In genomic region chr1:91370055-91370454, GRCm38 (mm10) we compare ENCODE assay signal across 26 mouse cellular contexts. TPM values are rescaled to one million over a fixed set of nuclear protein-coding genes. Genes with fewer than 3 reads are reported as not detected.
A peak's percentile ranks its signal among the peaks of the same experiment; 100 is the strongest.
DNase-seq lines count a peak whose midpoint lies in the region; ATAC-seq and TF ChIP-seq lines count a peak whose summit lies in the region.
"Had no signal": no experiment of that assay in that cellular context is flagged by ENCODE, and none has a peak within 500 bp of the region (broad histone marks: within the 10 kb centered on the region; RNA-seq: fewer than 3 reads in every experiment).

No protein-coding gene starts in this region.

- no peaks in the 10 kb centered on the region for H3K9me3 ChIP-seq in hindbrain, postnatal 0 days (ENCODE audit: low read length)
- H3K9me3 ChIP-seq in hindbrain, embryonic 14.5 days (ENCODE audit: control insufficient read depth, low read length), result no peaks in the 10 kb centered on the region
- H3K9me3 ChIP-seq in E14TG2a.4 (ENCODE audit: low read length), result no peaks in the 10 kb centered on the region
- H3K9me3 ChIP-seq in G1E (replicated peaks), result no peaks in the 10 kb centered on the region
- H3K9me3 ChIP-seq in intestine, embryonic 15.5 days, result no peaks in the 10 kb centered on the region
- H3K9me3 ChIP-seq: embryonic facial prominence, embryonic 15.5 days; heart, embryonic 15.5 days; hindbrain, embryonic 10.5 days; limb, embryonic 15.5 days; liver, embryonic 15.5 days had no signal

- peaks cover 38% of the 10 kb centered on the region for H3K36me3 ChIP-seq in hindbrain, postnatal 0 days (ENCODE audit: insufficient read depth, low read length)
- peaks cover 57% of the 10 kb centered on the region for H3K36me3 ChIP-seq in hindbrain, embryonic 14.5 days (replicated peaks; ENCODE audit: control insufficient read depth, insufficient read depth)
- H3K36me3 ChIP-seq in E14TG2a.4 (ENCODE audit: insufficient read depth, low read length), result peaks cover 48% of the 10 kb centered on the region
- peaks cover 73% of the 10 kb centered on the region for H3K36me3 ChIP-seq in G1E (replicated peaks)
- peaks cover 33% of the 10 kb centered on the region for H3K36me3 ChIP-seq in intestine, embryonic 15.5 days

- H3K4me3 ChIP-seq in hindbrain, postnatal 0 days (ENCODE audit: low read length), result no peak overlapping the region
- H3K4me3 ChIP-seq in hindbrain, embryonic 14.5 days (replicated peaks; ENCODE audit: low read length), result no peak overlapping the region
- H3K4me3 ChIP-seq in E14TG2a.4 (replicated peaks; ENCODE audit: low read length), result peak overlapping the region; percentile 32
- 0 out of 2 replicates have a peak overlapping the region, but pooled peaks have one; percentile 2 for H3K4me3 ChIP-seq in G1E (ENCODE audit: low read depth, low read length)
- H3K4me3 ChIP-seq in intestine, embryonic 15.5 days (replicated peaks), result no peak overlapping the region
- H3K4me3 ChIP-seq: embryonic facial prominence, embryonic 15.5 days; heart, embryonic 15.5 days; hindbrain, embryonic 10.5 days; left cerebral cortex, adult 2 months; limb, embryonic 15.5 days; liver, embryonic 15.5 days had no signal

- H3K27ac ChIP-seq in hindbrain, postnatal 0 days, result no peak overlapping the region
- H3K27ac ChIP-seq in hindbrain, embryonic 14.5 days, result no peak overlapping the region
- H3K27ac ChIP-seq in intestine, embryonic 15.5 days, result peak overlapping the region; percentile 73
- H3K27ac ChIP-seq: embryonic facial prominence, embryonic 15.5 days; heart, embryonic 15.5 days; hindbrain, embryonic 10.5 days; kidney, postnatal 0 days; left cerebral cortex, adult 2 months; limb, embryonic 15.5 days; liver, embryonic 15.5 days; macrophage had no signal

- WGBS in hindbrain, postnatal 0 days, result 88% methylated on average over 23 of the region's 23 CpGs
- 81% methylated on average over 22 of the region's 23 CpGs for WGBS in hindbrain, embryonic 14.5 days
- WGBS in intestine, embryonic 15.5 days, result 81% methylated on average over 23 of the region's 23 CpGs

- no peak overlapping the region for H3K4me2 ChIP-seq in hindbrain, postnatal 0 days (ENCODE audit: low read depth, low read length)
- H3K4me2 ChIP-seq in hindbrain, embryonic 14.5 days (replicated peaks), result no peak overlapping the region
- peak overlapping the region; percentile 15 for H3K4me2 ChIP-seq in intestine, embryonic 15.5 days (replicated peaks)
- H3K4me2 ChIP-seq: embryonic facial prominence, embryonic 15.5 days; heart, embryonic 15.5 days; limb, embryonic 15.5 days; liver, embryonic 15.5 days; midbrain, embryonic 11.5 days had no signal

- ATAC-seq in hindbrain, postnatal 0 days, result 0 out of 2 replicates have a peak, but pooled peaks have one; percentile 21
- ATAC-seq in hindbrain, embryonic 14.5 days (ENCODE audit: low FRiP score), result no peak
- ATAC-seq in G1E (ENCODE audit: extremely low read depth, insufficient number of reproducible peaks, low FRiP score, poor library complexity, severe bottlenecking), result no peak
- ATAC-seq in intestine, embryonic 15.5 days, result no peak
- ATAC-seq: forebrain, embryonic 14.5 days had no signal

- H3K27me3 ChIP-seq in hindbrain, postnatal 0 days (ENCODE audit: insufficient read depth, low read length), result no peaks in the 10 kb centered on the region
- H3K27me3 ChIP-seq in hindbrain, embryonic 14.5 days (ENCODE audit: control insufficient read depth, insufficient read depth, low read length), result peaks cover 12% of the 10 kb centered on the region
- H3K27me3 ChIP-seq in E14TG2a.4 (ENCODE audit: insufficient read depth, low read length), result peaks cover 52% of the 10 kb centered on the region
- H3K27me3 ChIP-seq in G1E (ENCODE audit: insufficient read depth, low read length), result peaks cover 4% of the 10 kb centered on the region
- no peaks in the 10 kb centered on the region for H3K27me3 ChIP-seq in intestine, embryonic 15.5 days (replicated peaks)
- H3K27me3 ChIP-seq: embryonic facial prominence, embryonic 15.5 days; heart, embryonic 15.5 days had no signal

- TF ChIP-seq CTCF in hindbrain, postnatal 0 days (IDR thresholded peaks at IDR 0.05; ENCODE audit: low read depth), result no peak
- TF ChIP-seq CTCF in E14TG2a.4 (conservative IDR thresholded peaks at IDR 0.05; ENCODE audit: low read length) (no peak), G1E (IDR thresholded peaks at IDR 0.05; ENCODE audit: low read depth, low read length) (no peak)

- no peak for DNase-seq in hindbrain, postnatal 0 days (ENCODE audit: low spot score)
- DNase-seq in hindbrain, embryonic 14.5 days (ENCODE audit: low spot score), result no peak
- DNase-seq in G1E (ENCODE audit: low spot score), result no peak
- no peak for DNase-seq in adipocyte (ENCODE audit: low spot score)
- no peak for DNase-seq in left cerebral cortex, adult 8-10 months (ENCODE audit: low spot score in 2 of 2)
- DNase-seq: cerebellum, adult 11 months; cerebellum, adult 9-11 months; gastrocnemius, postnatal 14 days; layer of hippocampus, adult 9-11 months; left cerebral cortex, postnatal 4 days had no signal

- peaks cover 6% of the 10 kb centered on the region; the same call in 1 of the 2 replicates for H3K4me1 ChIP-seq in hindbrain, postnatal 0 days (ENCODE audit: insufficient read depth, low read length)
- no peaks in the 10 kb centered on the region for H3K4me1 ChIP-seq in hindbrain, embryonic 14.5 days (replicated peaks; ENCODE audit: control insufficient read depth, insufficient read depth, low read length)
- H3K4me1 ChIP-seq in E14TG2a.4 (replicated peaks; ENCODE audit: low read depth, low read length) (peaks cover 40% of the 10 kb centered on the region), G1E (ENCODE audit: insufficient read depth, low read depth, low read length) (peaks cover 55% of the 10 kb centered on the region)
- peaks cover 20% of the 10 kb centered on the region for H3K4me1 ChIP-seq in intestine, embryonic 15.5 days (replicated peaks)

- no peak overlapping the region for H3K9ac ChIP-seq in hindbrain, postnatal 0 days (replicated peaks; ENCODE audit: low read length)
- no peak overlapping the region for H3K9ac ChIP-seq in hindbrain, embryonic 14.5 days
- no peak overlapping the region for H3K9ac ChIP-seq in intestine, embryonic 15.5 days
- H3K9ac ChIP-seq: embryonic facial prominence, embryonic 15.5 days; heart, embryonic 15.5 days; limb, embryonic 15.5 days; liver, embryonic 15.5 days had no signal

RNA-seq across cellular contexts. Expression of gene Erfe, which starts 3.8 kb away (rescaled TPM):
- 0.25 and 0.42 TPM in 2 replicates for total RNA-seq in hindbrain, postnatal 0 days (2014; rRNA removed)
- polyA plus RNA-seq in hindbrain, postnatal 0 days (2015; fragmentation: Nextera tagmentation; extraction: Ambion mirVana), result 0.15 and 0.19 TPM in 2 replicates
- polyA plus RNA-seq in hindbrain, embryonic 14.5 days (2014; fragmentation: Nextera tagmentation; extraction: Ambion mirVana), result 0.66 TPM in 1 of 2 replicates, not detected in the other
- total RNA-seq in G1E (2014; fragmentation: Nextera tagmentation), result 1.2 and 2.1 TPM in 2 replicates
- total RNA-seq in G1E (2017), result 0.81 and 0.93 TPM in 2 replicates
- polyA plus RNA-seq in G1E (2012), result 0.78 and 0.94 TPM in 2 replicates
- 9.5 and 10.0 TPM in 2 replicates for polyA plus RNA-seq in intestine, embryonic 15.5 days (2015; fragmentation: Nextera tagmentation; extraction: Ambion mirVana)
- total RNA-seq in left cerebral cortex, adult 8-10 months (2022), result under 1 TPM; 0.21 to 0.78 (median 0.53) TPM
- total RNA-seq: neutrophil, adult 5-6 weeks had no signal
- polyA plus RNA-seq: macrophage had no signal

RNA-seq across cellular contexts. Expression of gene Klhl30, which starts 19.2 kb away (rescaled TPM):
- total RNA-seq in hindbrain, postnatal 0 days (2014; rRNA removed), result 0.31 and 0.79 TPM in 2 replicates
- 0.25 and 0.29 TPM in 2 replicates for polyA plus RNA-seq in hindbrain, postnatal 0 days (2015; fragmentation: Nextera tagmentation; extraction: Ambion mirVana)
- 0.25 and 0.37 TPM in 2 replicates for polyA plus RNA-seq in hindbrain, embryonic 14.5 days (2014; fragmentation: Nextera tagmentation; extraction: Ambion mirVana)
- total RNA-seq in G1E (2014; fragmentation: Nextera tagmentation) (not detected in 2 replicates), G1E (2017) (0.16 TPM in 1 of 2 replicates, not detected in the other)
- polyA plus RNA-seq in G1E (2012), result not detected in 2 replicates
- 0.44 and 0.53 TPM in 2 replicates for polyA plus RNA-seq in intestine, embryonic 15.5 days (2015; fragmentation: Nextera tagmentation; extraction: Ambion mirVana)
- total RNA-seq in left cerebral cortex, adult 8-10 months (2022), result under 1 TPM in 3 of 4 experiments, not detected in 1; 0.11 to 0.33 (median 0.21) TPM
- total RNA-seq: left cerebral cortex, postnatal 4 days; neutrophil, adult 5-6 weeks had no signal
- polyA plus RNA-seq: macrophage had no signal

RNA-seq across cellular contexts. Expression of gene Ilkap, which starts 28.6 kb away (rescaled TPM):
- 66.7 and 66.9 TPM in 2 replicates for total RNA-seq in hindbrain, postnatal 0 days (2014; rRNA removed)
- 119 and 120 TPM in 2 replicates for polyA plus RNA-seq in hindbrain, postnatal 0 days (2015; fragmentation: Nextera tagmentation; extraction: Ambion mirVana)
- 132 and 143 TPM in 2 replicates for polyA plus RNA-seq in hindbrain, embryonic 14.5 days (2014; fragmentation: Nextera tagmentation; extraction: Ambion mirVana)
- 76.8 and 86.5 TPM in 2 replicates for total RNA-seq in G1E (2014; fragmentation: Nextera tagmentation)
- 194 and 208 TPM in 2 replicates for total RNA-seq in G1E (2017)
- polyA plus RNA-seq in G1E (2012), result 86.6 and 104 TPM in 2 replicates
- polyA plus RNA-seq in intestine, embryonic 15.5 days (2015; fragmentation: Nextera tagmentation; extraction: Ambion mirVana), result 119 and 128 TPM in 2 replicates
- total RNA-seq in left cerebral cortex, adult 8-10 months (2022), result 10 to 100 TPM; 48.1 to 54.9 (median 52.2) TPM

RNA-seq across cellular contexts. Expression of gene Hes6, which starts 43.8 kb away (rescaled TPM):
- total RNA-seq in hindbrain, postnatal 0 days (2014; rRNA removed), result 154 and 160 TPM in 2 replicates
- 129 and 131 TPM in 2 replicates for polyA plus RNA-seq in hindbrain, postnatal 0 days (2015; fragmentation: Nextera tagmentation; extraction: Ambion mirVana)
- 125 and 129 TPM in 2 replicates for polyA plus RNA-seq in hindbrain, embryonic 14.5 days (2014; fragmentation: Nextera tagmentation; extraction: Ambion mirVana)
- total RNA-seq in G1E (2014; fragmentation: Nextera tagmentation) (18.0 and 19.0 TPM in 2 replicates), G1E (2017) (42.2 and 55.1 TPM in 2 replicates)
- 91.5 and 105 TPM in 2 replicates for polyA plus RNA-seq in G1E (2012)
- 94.0 and 103 TPM in 2 replicates for polyA plus RNA-seq in intestine, embryonic 15.5 days (2015; fragmentation: Nextera tagmentation; extraction: Ambion mirVana)
- total RNA-seq in left cerebral cortex, adult 8-10 months (2022), result 10 to 100 TPM; 17.5 to 22.3 (median 21.8) TPM

RNA-seq across cellular contexts. Expression of gene Espnl, which starts 48.2 kb away (rescaled TPM):
- 0.07 and 0.26 TPM in 2 replicates for total RNA-seq in hindbrain, postnatal 0 days (2014; rRNA removed)
- polyA plus RNA-seq in hindbrain, postnatal 0 days (2015; fragmentation: Nextera tagmentation; extraction: Ambion mirVana), result 0.10 and 0.25 TPM in 2 replicates
- polyA plus RNA-seq in hindbrain, embryonic 14.5 days (2014; fragmentation: Nextera tagmentation; extraction: Ambion mirVana), result 0.17 and 0.18 TPM in 2 replicates
- total RNA-seq in G1E (2014; fragmentation: Nextera tagmentation) (0.78 and 1.1 TPM in 2 replicates), G1E (2017) (0.93 and 0.99 TPM in 2 replicates)
- 0.17 and 0.19 TPM in 2 replicates for polyA plus RNA-seq in G1E (2012)
- 0.04 TPM in 2 replicates for polyA plus RNA-seq in intestine, embryonic 15.5 days (2015; fragmentation: Nextera tagmentation; extraction: Ambion mirVana)
- under 1 TPM; 0.37 to 0.72 (median 0.39) TPM for total RNA-seq in left cerebral cortex, adult 8-10 months (2022)
- total RNA-seq: heart, adult 8-10 months had no signal
- polyA plus RNA-seq: lung, embryonic 16.5 days; macrophage; stomach, embryonic 14.5 days had no signal

Comparison
In these comparisons a context has a peak if more than half of its experiments do, and no peak if none do; other contexts are left out.
1. H3K4me3 ChIP-seq: peak in E14TG2a.4 (single experiment) and G1E (single experiment); none in hindbrain, postnatal 0 days (single experiment), hindbrain, embryonic 14.5 days (single experiment) and intestine, embryonic 15.5 days (single experiment).